Mouse (Mus musculus) stomach, postnatal 0 days (tissue): ENCODE data around the gene Gm14296.
"Not testable (repeated sequence)": the region's sequence is repeated elsewhere in the genome, so short reads cannot be mapped to it uniquely, and the experiment has no call there.

Experiments
- CTCF ChIP-seq: IDR thresholded peaks from 2 replicates; pipeline ENCODE4 v1.5.1; 2016; ENCODE audit warnings: antibody characterized with exemption, low read depth, mild to moderate bottlenecking, moderate library complexity
- EP300 ChIP-seq: optimal IDR thresholded peaks from 2 replicates; pipeline ENCODE3; 2016; ENCODE audit warnings: antibody characterized with exemption

DNA sequence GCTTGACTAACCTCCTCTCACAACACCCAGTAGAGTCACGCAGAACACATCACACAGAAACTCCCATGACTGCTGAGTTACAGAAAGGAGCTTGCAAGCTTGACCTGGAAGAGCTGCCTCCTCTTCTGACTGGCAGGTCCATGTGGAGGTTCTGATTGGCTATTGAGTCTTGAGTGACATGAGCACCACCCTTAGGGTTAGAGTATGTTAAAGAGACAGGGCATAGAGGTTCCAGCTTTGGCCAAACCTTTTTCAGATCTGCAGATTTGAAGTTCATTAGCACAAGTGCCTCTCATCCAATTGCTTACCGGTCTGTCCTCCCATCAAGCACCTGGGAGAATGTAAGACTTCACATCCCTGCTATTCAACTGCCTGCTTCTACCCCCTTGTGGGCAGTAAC, at the start of gene Gm14296:
- TF ChIP-seq CTCF, EP300: not testable (repeated sequence)
